Mouse (Mus musculus) mouse embryonic stem cell (cell line): ENCODE data around the gene Zfr2.

Experiments used
- in situ Hi-C, 2 experiments: fragments of 300-500 bp; cut with MboI; formaldehyde crosslinking; loops; 1 replicate in 1 of 2; 3 replicates in 1 of 2; pipeline ENCODE4 v1.14.3; 2019 to 2020; ENCODE audit warnings: low sequenced_read_pairs in 2 of 2, low pct_unique_long_range_greater_than_20kb in 1 of 2, mixed read lengths in 1 of 2; ENCODE audit not compliant: unreplicated experiment in 1 of 2

Zfr2 gene

DNA sequence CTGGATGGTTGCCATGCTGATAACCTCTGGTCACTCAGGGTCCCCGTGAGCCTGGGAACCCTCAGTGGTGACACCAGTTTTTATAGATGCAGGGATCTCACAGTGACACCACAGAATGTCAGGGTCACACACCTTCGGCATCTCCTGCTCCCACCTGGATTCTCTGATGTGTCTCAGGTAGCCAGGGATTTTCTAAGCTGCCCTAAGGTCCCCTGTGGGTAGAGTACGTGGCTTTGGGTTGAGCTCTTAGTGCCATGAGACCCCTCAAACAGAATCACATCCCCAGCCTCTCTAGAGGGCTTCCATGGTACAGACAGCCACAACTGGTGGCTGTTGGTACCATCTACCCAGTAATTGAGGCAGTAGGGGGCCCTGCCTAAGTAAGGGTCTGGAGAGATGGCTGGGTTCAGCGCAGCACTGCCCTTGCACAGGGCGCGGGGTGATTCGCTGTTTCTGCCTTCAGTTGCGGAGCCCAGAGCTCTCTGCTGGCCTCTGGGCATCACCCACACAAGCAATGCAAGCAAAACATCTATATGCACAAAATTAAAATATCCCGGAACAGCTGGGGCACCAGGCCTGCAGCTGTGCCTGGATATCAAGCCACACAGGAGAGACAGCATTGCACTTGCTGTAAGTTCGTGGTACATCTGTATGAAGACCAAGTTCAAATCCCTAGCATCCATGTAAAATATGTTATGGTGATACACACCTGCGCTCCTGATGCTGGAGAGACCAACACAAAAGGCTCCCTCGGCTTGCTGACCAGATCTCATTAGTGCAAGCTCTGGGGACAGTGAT lies 3.7 kb downstream of the Zfr2 start:
- in situ Hi-C loops: no loop called here

GRCm38 (mm10) chr10:81238618-81239017 lies 5.7 kb downstream of the Zfr2 start:
- in situ Hi-C loops: no loop called here

GRCm38 (mm10) chr10:81240876-81241275 lies 7.9 kb downstream of the Zfr2 start:
- in situ Hi-C loops: no loop called here

DNA sequence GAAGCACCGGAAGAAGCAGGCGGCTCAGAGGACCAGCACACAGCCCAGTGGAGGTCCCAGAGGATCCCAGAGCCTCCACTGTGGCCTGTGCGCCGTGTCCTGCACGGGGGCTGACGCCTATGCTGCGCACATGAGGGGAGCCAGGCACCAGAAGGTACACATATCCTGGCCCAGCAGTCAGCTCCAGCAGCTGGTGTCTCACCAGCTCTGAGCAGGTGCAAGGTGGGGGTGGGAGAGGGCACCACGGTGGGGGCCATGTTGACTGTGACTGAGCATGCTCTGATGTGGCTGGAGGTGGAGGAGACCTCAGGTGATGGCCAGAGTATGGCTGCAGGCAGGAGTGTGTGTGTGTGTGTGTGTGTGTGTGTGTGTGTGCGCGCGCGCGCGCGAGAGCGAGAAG lies 9.1 kb downstream of the Zfr2 start:
- in situ Hi-C loops: no loop called here

GRCm38 (mm10) chr10:81244146-81244545 lies 11.2 kb downstream of the Zfr2 start:
- in situ Hi-C loops: no loop called here

GRCm38 (mm10) chr10:81244595-81244994 lies 11.6 kb downstream of the Zfr2 start:
- in situ Hi-C loops: no loop called here

GRCm38 (mm10) chr10:81245166-81245565 lies 12.2 kb downstream of the Zfr2 start:
- in situ Hi-C loops: no loop called here

- in situ Hi-C loops: no loop called here
These were observed 14.8 kb downstream of the Zfr2 start for GRCm38 (mm10) chr10:81247804-81248203.

GRCm38 (mm10) chr10:81249442-81249841 lies 16.5 kb downstream of the Zfr2 start:
- in situ Hi-C loops: no loop called here

DNA sequence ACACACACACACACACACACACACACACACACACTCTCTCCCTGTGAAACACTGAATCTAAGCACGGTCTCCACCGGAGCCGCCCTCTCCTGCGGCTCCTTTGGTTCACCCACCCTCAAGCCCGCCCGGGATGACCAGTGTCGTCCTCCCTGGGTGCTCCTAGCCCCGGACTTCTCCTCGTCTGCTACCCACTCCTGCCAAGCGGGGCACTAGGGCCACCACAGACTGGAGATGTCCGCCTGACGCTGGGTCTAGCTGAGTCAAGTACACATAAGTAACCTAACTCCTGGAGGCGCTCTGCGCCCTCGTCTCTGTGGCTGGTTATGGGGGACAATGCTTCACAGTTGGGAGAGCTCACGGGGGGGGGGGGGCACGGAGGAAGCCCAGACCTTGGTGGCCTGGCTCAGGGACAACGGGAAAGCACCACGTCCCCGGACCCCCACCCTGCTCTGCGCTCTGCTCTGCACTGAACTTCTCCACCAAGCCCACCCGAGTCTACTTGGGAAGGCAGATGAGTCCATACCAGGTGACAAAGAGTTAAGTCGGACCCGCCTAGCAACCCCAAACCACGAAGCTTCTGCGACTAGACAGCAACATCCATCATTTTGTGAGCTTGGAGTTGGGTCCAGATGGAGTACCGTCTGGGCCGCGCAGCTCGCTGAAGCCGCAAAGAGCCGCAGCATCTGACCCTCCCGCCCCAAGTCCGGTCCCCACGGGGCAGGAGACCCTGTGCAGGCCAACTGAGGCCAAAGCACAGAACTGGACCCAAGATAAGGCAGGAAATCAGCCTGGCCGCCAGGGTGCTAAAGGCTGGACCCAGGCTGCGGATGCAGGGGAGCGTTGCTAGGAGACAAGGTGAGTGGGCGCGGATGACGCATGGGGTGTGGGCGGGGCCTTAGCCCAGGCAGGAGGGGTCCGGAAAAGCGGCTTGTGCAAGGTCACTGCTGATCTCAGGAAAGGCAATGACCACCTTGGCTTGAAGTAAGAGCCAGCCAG lies 19.8 kb downstream of the Zfr2 start, which contains the start of gene Matk:
Gene Matk, plus strand, starts transcription at position 512 of the 996 bp plus-strand sequence.
- in situ Hi-C loops: no loop called here

- in situ Hi-C loops: no loop called here
These were observed 21.9 kb downstream of the Zfr2 start for GRCm38 (mm10) chr10:81254886-81255285.

DNA sequence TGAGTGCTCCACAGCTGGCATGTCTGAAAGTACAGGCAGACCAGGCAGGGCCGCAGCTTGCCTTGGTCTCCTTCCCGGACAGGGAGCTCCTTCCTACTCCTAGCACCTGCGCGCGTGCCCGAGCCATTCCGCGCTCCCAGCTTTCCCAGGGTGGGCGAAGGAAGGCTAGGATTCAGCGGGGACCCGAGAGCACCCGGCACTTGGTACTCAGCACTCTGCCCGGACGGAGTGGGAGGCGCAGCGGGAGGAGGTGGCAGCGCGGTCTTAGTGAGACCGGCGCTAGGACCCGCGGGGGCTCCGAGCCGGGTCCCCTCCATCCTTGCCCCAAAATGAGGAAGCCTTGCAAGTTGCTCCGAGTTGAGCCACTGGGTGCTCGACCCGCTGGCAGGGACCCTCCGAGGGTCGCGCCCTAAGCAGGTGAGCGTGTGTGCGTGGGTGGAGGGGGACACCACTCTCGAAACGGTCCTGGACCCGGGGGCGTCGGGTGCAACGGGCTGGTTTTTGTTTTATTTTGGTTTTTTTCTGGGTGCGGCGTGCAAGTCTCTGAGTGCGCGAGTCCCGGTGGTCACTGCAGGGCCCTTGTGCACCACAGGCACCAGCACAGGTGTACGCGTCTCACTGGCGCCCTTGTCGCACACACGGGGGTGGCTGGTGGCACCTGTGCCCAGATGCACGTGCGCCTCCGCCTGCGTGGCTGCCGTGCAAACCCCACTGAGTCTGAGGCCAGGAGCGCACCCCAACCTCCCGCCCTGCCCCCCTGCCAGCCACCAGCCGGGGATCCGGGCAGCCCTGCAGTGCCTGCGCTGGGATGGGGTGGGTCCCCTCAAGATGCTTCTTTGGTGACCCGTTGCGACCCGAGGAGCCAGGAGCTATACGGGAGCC lies 24.4 kb downstream of the Zfr2 start:
- in situ Hi-C loops: no loop called here

GRCm38 (mm10) chr10:81259225-81259884 lies 26.4 kb downstream of the Zfr2 start:
- in situ Hi-C loops: no loop called here

GRCm38 (mm10) chr10:81261025-81261424 lies 28.1 kb downstream of the Zfr2 start:
- in situ Hi-C loops: no loop called here

DNA sequence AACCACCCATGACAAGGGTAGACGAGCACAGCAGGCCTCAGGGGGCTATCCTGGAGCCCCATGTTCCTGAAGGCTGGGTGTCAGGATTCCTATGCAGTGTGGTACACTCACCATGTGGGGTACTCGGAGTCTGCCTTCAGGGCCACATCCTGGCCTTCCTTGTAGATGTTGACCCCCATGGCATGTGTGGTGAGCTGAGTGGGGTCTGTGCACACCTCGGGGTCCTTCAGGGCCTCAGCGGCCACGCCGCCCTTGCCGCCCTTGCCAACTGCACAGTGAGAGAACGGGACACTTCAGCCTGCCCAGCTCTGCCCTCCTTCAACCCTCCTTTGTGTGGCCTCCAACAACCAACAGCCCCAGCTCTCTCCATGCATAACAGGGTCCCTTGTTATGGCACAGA lies 32.6 kb downstream of the Zfr2 start:
- in situ Hi-C loops: no loop called here

DNA sequence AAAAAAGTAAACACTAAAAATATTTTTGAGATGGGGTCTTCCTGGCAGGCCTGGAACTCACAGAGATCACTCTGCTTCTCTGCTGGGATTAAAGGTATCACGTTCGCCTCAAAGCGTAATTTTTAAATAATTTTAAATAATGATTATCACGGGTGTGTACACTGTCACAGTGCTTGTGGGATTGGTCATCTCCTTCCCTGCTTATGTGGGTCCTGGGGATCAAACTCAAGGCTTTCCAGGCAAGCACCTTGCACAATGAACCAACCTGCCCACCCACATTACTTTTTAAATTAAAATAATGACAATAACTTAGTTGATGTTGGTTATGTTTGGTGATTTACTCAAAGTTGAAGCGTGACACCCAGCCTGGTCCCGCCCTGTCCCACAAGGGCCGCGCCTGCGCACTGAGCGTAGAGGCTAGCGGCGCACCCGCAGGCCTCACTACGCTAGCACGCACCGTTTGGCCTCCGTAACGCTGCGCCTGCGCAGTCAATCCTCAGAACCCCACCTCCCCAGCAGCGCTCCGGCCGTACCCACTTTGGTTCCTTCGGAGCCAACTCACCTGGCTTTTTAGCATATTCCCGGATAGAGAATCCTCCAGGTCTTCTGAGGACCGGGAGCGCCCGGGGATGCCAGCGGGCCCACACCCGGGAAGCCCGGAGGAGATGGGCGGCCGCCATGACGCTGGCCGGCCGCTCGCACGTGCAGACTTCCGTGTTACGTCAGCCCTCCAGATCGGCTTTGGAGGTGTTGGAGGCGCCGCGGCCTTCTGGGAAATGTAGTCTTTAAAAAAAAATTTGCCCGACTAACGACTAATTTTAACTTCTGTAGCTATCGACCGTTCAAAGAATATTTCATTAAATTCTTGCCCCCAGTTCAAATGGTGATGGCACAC lies 33.5 kb downstream of the Zfr2 start, which contains the start of the genes Mrpl54 and Apba3:
Gene Mrpl54, minus strand, starts transcription at position 724 of the 895 bp plus-strand sequence.
Gene Apba3, plus strand, starts transcription at position 750 of the 895 bp plus-strand sequence.
- in situ Hi-C loops: no loop called here

- in situ Hi-C loops: no loop called here
These were observed 35.1 kb downstream of the Zfr2 start for GRCm38 (mm10) chr10:81268056-81268455.
